Mouse (Mus musculus): ENCODE data around the gene Galnt14.

Gene Galnt14

GRCm38 (mm10) chr17:73574186-73574585 is 136.1 kb downstream of the Galnt14 start:
- in situ Hi-C loops (cut with MboI; ENCODE audit: low sequenced_read_pairs), result no loop called here

GRCm38 (mm10) chr17:73572881-73573280 is 137.4 kb downstream of the Galnt14 start:
- in situ Hi-C loops (cut with MboI; ENCODE audit: low sequenced_read_pairs), result no loop called here

GRCm38 (mm10) chr17:73572440-73572839 is 137.8 kb downstream of the Galnt14 start:
- in situ Hi-C loops (cut with MboI; ENCODE audit: low sequenced_read_pairs), result no loop called here

- in situ Hi-C loops (cut with MboI; ENCODE audit: low sequenced_read_pairs), result no loop called here
These were observed 138.3 kb downstream of the Galnt14 start for GRCm38 (mm10) chr17:73571961-73572360.

- in situ Hi-C loops (cut with MboI; ENCODE audit: low sequenced_read_pairs), result no loop called here
These were observed 142.0 kb downstream of the Galnt14 start for GRCm38 (mm10) chr17:73568204-73568603.

- in situ Hi-C loops (cut with MboI; ENCODE audit: low sequenced_read_pairs), result no loop called here
These were observed 149.1 kb downstream of the Galnt14 start for GRCm38 (mm10) chr17:73561149-73561548.

GRCm38 (mm10) chr17:73560208-73560784 is 150.0 kb downstream of the Galnt14 start:
- in situ Hi-C loops (cut with MboI; ENCODE audit: low sequenced_read_pairs), result no loop called here

GRCm38 (mm10) chr17:73559498-73559897 is 150.8 kb downstream of the Galnt14 start:
- in situ Hi-C loops (cut with MboI; ENCODE audit: low sequenced_read_pairs), result no loop called here

GRCm38 (mm10) chr17:73557101-73557500 is 153.2 kb downstream of the Galnt14 start:
- in situ Hi-C loops (cut with MboI; ENCODE audit: low sequenced_read_pairs), result no loop called here

- in situ Hi-C loops (cut with MboI; ENCODE audit: low sequenced_read_pairs), result no loop called here
These were observed 153.8 kb downstream of the Galnt14 start for GRCm38 (mm10) chr17:73556436-73556835.

- in situ Hi-C loops (cut with MboI; ENCODE audit: low sequenced_read_pairs), result no loop called here
These were observed 155.6 kb downstream of the Galnt14 start for GRCm38 (mm10) chr17:73554668-73555067.

- in situ Hi-C loops (cut with MboI; ENCODE audit: low sequenced_read_pairs), result no loop called here
These were observed 161.3 kb downstream of the Galnt14 start for GRCm38 (mm10) chr17:73548783-73549566.

- in situ Hi-C loops (cut with MboI; ENCODE audit: low sequenced_read_pairs), result no loop called here
These were observed 162.1 kb downstream of the Galnt14 start for GRCm38 (mm10) chr17:73548119-73548518.

GRCm38 (mm10) chr17:73547483-73547882 is 162.8 kb downstream of the Galnt14 start:
- in situ Hi-C loops (cut with MboI; ENCODE audit: low sequenced_read_pairs), result no loop called here

GRCm38 (mm10) chr17:73541911-73542310 is 168.3 kb downstream of the Galnt14 start:
- in situ Hi-C loops (cut with MboI; ENCODE audit: low sequenced_read_pairs), result no loop called here

GRCm38 (mm10) chr17:73541233-73541570 is 169.1 kb downstream of the Galnt14 start:
- in situ Hi-C loops (cut with MboI; ENCODE audit: low sequenced_read_pairs), result no loop called here

GRCm38 (mm10) chr17:73540409-73541232 is 169.6 kb downstream of the Galnt14 start:
- in situ Hi-C loops (cut with MboI; ENCODE audit: low sequenced_read_pairs), result no loop called here

- in situ Hi-C loops (cut with MboI; ENCODE audit: low sequenced_read_pairs), result no loop called here
These were observed 178.4 kb downstream of the Galnt14 start for GRCm38 (mm10) chr17:73531896-73532295.

- in situ Hi-C loops (cut with MboI; ENCODE audit: low sequenced_read_pairs), result no loop called here
These were observed 188.1 kb downstream of the Galnt14 start for GRCm38 (mm10) chr17:73522169-73522568.

GRCm38 (mm10) chr17:73519350-73519749 is 190.9 kb downstream of the Galnt14 start:
- in situ Hi-C loops (cut with MboI; ENCODE audit: low sequenced_read_pairs), result no loop called here

- in situ Hi-C loops (cut with MboI; ENCODE audit: low sequenced_read_pairs), result no loop called here
These were observed 191.9 kb downstream of the Galnt14 start for GRCm38 (mm10) chr17:73518359-73518758.

GRCm38 (mm10) chr17:73515506-73515905 is 194.7 kb downstream of the Galnt14 start:
- in situ Hi-C loops (cut with MboI; ENCODE audit: low sequenced_read_pairs), result no loop called here
